8 mouse cellular contexts compared by ENCODE assay signal in genomic region chr19:5689088-5689428, GRCm38 (mm10). TPM values are rescaled to one million over a fixed set of nuclear protein-coding genes. Genes with fewer than 3 reads are reported as not detected.
DNase-seq lines count a peak whose midpoint lies in the region; ATAC-seq and TF ChIP-seq lines count a peak whose summit lies in the region.
"Had no signal": no experiment of that assay in that cellular context is flagged by ENCODE, and none has a peak within 500 bp of the region (broad histone marks: within the 10 kb centered on the region; RNA-seq: fewer than 3 reads in every experiment).

No protein-coding gene starts in this region.

- peak overlapping the region; percentile 97 for H3K27ac ChIP-seq in lung, postnatal 0 days (ENCODE audit: low read length)
- H3K27ac ChIP-seq in forebrain, embryonic 11.5 days (ENCODE audit: low read depth, low read length) = peak overlapping the region; percentile 82
- H3K27ac ChIP-seq in limb, embryonic 13.5 days = peak overlapping the region; percentile 95
- peak overlapping the region; percentile 95 for H3K27ac ChIP-seq in stomach, embryonic 15.5 days

- peak overlapping the region; percentile 99 for H3K4me2 ChIP-seq in lung, postnatal 0 days (replicated peaks; ENCODE audit: low read depth, low read length)
- peak overlapping the region; percentile 99 for H3K4me2 ChIP-seq in forebrain, embryonic 11.5 days (ENCODE audit: low read depth, low read length, severe bottlenecking)
- peak overlapping the region; percentile 99 for H3K4me2 ChIP-seq in limb, embryonic 13.5 days (replicated peaks)
- H3K4me2 ChIP-seq in stomach, embryonic 15.5 days = peak overlapping the region; percentile 99

- no peak for DNase-seq in lung, postnatal 0 days (ENCODE audit: low spot score)
- no peak for DNase-seq in lung, postnatal 25 days (ENCODE audit: low spot score)
- DNase-seq in forebrain, embryonic 11.5 days (ENCODE audit: low spot score) = no peak
- no peak for DNase-seq in adrenal gland, postnatal 10 days
- no peak for DNase-seq in retina, postnatal 1 day

- WGBS in lung, postnatal 0 days = 1% methylated on average over 7 of the region's 7 CpGs
- 1% methylated on average over 7 of the region's 7 CpGs for WGBS in forebrain, embryonic 11.5 days
- 1% methylated on average over 7 of the region's 7 CpGs for WGBS in limb, embryonic 13.5 days
- WGBS in stomach, embryonic 15.5 days = under 1% methylated on average over 7 of the region's 7 CpGs

- no peaks in the 10 kb centered on the region for H3K27me3 ChIP-seq in lung, postnatal 0 days (replicated peaks; ENCODE audit: insufficient read depth, low read length)
- no peaks in the 10 kb centered on the region for H3K27me3 ChIP-seq in forebrain, embryonic 11.5 days (ENCODE audit: control insufficient read depth, insufficient read depth, low read length)
- H3K27me3 ChIP-seq in limb, embryonic 13.5 days = no peaks in the 10 kb centered on the region
- H3K27me3 ChIP-seq in stomach, embryonic 15.5 days (replicated peaks) = no peaks in the 10 kb centered on the region

- H3K4me3 ChIP-seq in lung, postnatal 0 days (ENCODE audit: low read depth, low read length) = peak overlapping the region; percentile 70
- peak overlapping the region; percentile 62 for H3K4me3 ChIP-seq in forebrain, embryonic 11.5 days (ENCODE audit: low read depth, low read length)
- H3K4me3 ChIP-seq in limb, embryonic 13.5 days = peak overlapping the region; percentile 72
- H3K4me3 ChIP-seq in stomach, embryonic 15.5 days (replicated peaks) = peak overlapping the region; percentile 97

- peaks cover 25% of the 10 kb centered on the region for H3K4me1 ChIP-seq in lung, postnatal 0 days (ENCODE audit: insufficient read depth, low read depth, low read length)
- peaks cover 29% of the 10 kb centered on the region for H3K4me1 ChIP-seq in forebrain, embryonic 11.5 days (replicated peaks; ENCODE audit: control insufficient read depth, insufficient read depth, low read length)
- peaks cover 52% of the 10 kb centered on the region for H3K4me1 ChIP-seq in limb, embryonic 13.5 days
- H3K4me1 ChIP-seq in stomach, embryonic 15.5 days = peaks cover 49% of the 10 kb centered on the region

- no peaks in the 10 kb centered on the region for H3K9me3 ChIP-seq in lung, postnatal 0 days (ENCODE audit: low read length)
- H3K9me3 ChIP-seq in forebrain, embryonic 11.5 days (ENCODE audit: control insufficient read depth, low read length) = no peaks in the 10 kb centered on the region
- H3K9me3 ChIP-seq in limb, embryonic 13.5 days = no peaks in the 10 kb centered on the region
- no peaks in the 10 kb centered on the region for H3K9me3 ChIP-seq in stomach, embryonic 15.5 days

- TF ChIP-seq EP300 in lung, postnatal 0 days (IDR thresholded peaks at IDR 0.05) = no peak

- peak overlapping the region; percentile 76 for H3K9ac ChIP-seq in lung, postnatal 0 days (replicated peaks; ENCODE audit: low read depth)
- peak overlapping the region; percentile 86 for H3K9ac ChIP-seq in forebrain, embryonic 11.5 days (ENCODE audit: low read length)
- H3K9ac ChIP-seq in limb, embryonic 13.5 days = peak overlapping the region; percentile 95
- peak overlapping the region; percentile 70 for H3K9ac ChIP-seq in stomach, embryonic 15.5 days

- no peak for TF ChIP-seq CTCF in lung, postnatal 0 days (IDR thresholded peaks at IDR 0.05)

- H3K36me3 ChIP-seq in lung, postnatal 0 days (ENCODE audit: insufficient read depth, low read length) = peaks cover 25% of the 10 kb centered on the region
- peaks cover 4% of the 10 kb centered on the region for H3K36me3 ChIP-seq in forebrain, embryonic 11.5 days (ENCODE audit: control insufficient read depth, insufficient read depth, low read length)
- peaks cover 59% of the 10 kb centered on the region for H3K36me3 ChIP-seq in limb, embryonic 13.5 days
- peaks cover 34% of the 10 kb centered on the region for H3K36me3 ChIP-seq in stomach, embryonic 15.5 days

- no peak for ATAC-seq in lung, postnatal 0 days
- no peak for ATAC-seq in forebrain, embryonic 11.5 days (replicated peaks; ENCODE audit: low FRiP score)
- ATAC-seq in limb, embryonic 13.5 days (ENCODE audit: low FRiP score, low read depth) = no peak
- ATAC-seq in stomach, embryonic 15.5 days (ENCODE audit: insufficient read depth, low FRiP score, low read depth) = no peak

RNA-seq across cellular contexts. Expression of gene Pcnx3, which starts 0.3 kb away (rescaled TPM):
- polyA plus RNA-seq in lung, postnatal 0 days (2015; fragmentation: Nextera tagmentation; extraction: Ambion mirVana) = 11.3 and 12.9 TPM in 2 replicates
- polyA plus RNA-seq in forebrain, embryonic 11.5 days (2014; fragmentation: Nextera tagmentation; extraction: Ambion mirVana) = 34.1 and 37.7 TPM in 2 replicates
- polyA plus RNA-seq in limb, embryonic 13.5 days (2015; fragmentation: Nextera tagmentation; extraction: Ambion mirVana) = 25.4 and 28.7 TPM in 2 replicates
- polyA plus RNA-seq in stomach, embryonic 15.5 days (2015; fragmentation: Nextera tagmentation; extraction: Ambion mirVana) = 17.7 and 19.3 TPM in 2 replicates
- 10 to 100 TPM; 54.8 to 85.4 TPM for total RNA-seq in adrenal gland, postnatal 10 days (2021)

RNA-seq across cellular contexts. Expression of gene Map3k11, which starts 0.5 kb away (rescaled TPM):
- polyA plus RNA-seq in lung, postnatal 0 days (2015; fragmentation: Nextera tagmentation; extraction: Ambion mirVana) = 36.8 and 36.9 TPM in 2 replicates
- polyA plus RNA-seq in forebrain, embryonic 11.5 days (2014; fragmentation: Nextera tagmentation; extraction: Ambion mirVana) = 20.4 and 21.7 TPM in 2 replicates
- 18.2 and 18.5 TPM in 2 replicates for polyA plus RNA-seq in limb, embryonic 13.5 days (2015; fragmentation: Nextera tagmentation; extraction: Ambion mirVana)
- 27.7 and 32.3 TPM in 2 replicates for polyA plus RNA-seq in stomach, embryonic 15.5 days (2015; fragmentation: Nextera tagmentation; extraction: Ambion mirVana)
- total RNA-seq in adrenal gland, postnatal 10 days (2021) = 10 to 100 TPM; 49.2 to 50.6 TPM

RNA-seq across cellular contexts. Expression of gene Kcnk7, which starts 15.1 kb away (rescaled TPM):
- 0.87 and 1.3 TPM in 2 replicates for polyA plus RNA-seq in lung, postnatal 0 days (2015; fragmentation: Nextera tagmentation; extraction: Ambion mirVana)
- not detected in 2 replicates for polyA plus RNA-seq in forebrain, embryonic 11.5 days (2014; fragmentation: Nextera tagmentation; extraction: Ambion mirVana)
- 0.51 and 0.75 TPM in 2 replicates for polyA plus RNA-seq in limb, embryonic 13.5 days (2015; fragmentation: Nextera tagmentation; extraction: Ambion mirVana)
- polyA plus RNA-seq in stomach, embryonic 15.5 days (2015; fragmentation: Nextera tagmentation; extraction: Ambion mirVana) = 0.52 and 1.3 TPM in 2 replicates
- not detected for total RNA-seq in adrenal gland, postnatal 10 days (2021)
- total RNA-seq: left cerebral cortex, postnatal 36 days had no signal

RNA-seq across cellular contexts. Expression of gene Sipa1, which starts 25.6 kb away (rescaled TPM):
- 32.6 and 38.2 TPM in 2 replicates for polyA plus RNA-seq in lung, postnatal 0 days (2015; fragmentation: Nextera tagmentation; extraction: Ambion mirVana)
- polyA plus RNA-seq in forebrain, embryonic 11.5 days (2014; fragmentation: Nextera tagmentation; extraction: Ambion mirVana) = 18.4 and 19.9 TPM in 2 replicates
- polyA plus RNA-seq in limb, embryonic 13.5 days (2015; fragmentation: Nextera tagmentation; extraction: Ambion mirVana) = 25.2 and 27.8 TPM in 2 replicates
- polyA plus RNA-seq in stomach, embryonic 15.5 days (2015; fragmentation: Nextera tagmentation; extraction: Ambion mirVana) = 28.7 and 28.8 TPM in 2 replicates
- 10 to 100 TPM; 52.5 to 68.0 TPM for total RNA-seq in adrenal gland, postnatal 10 days (2021)

RNA-seq across cellular contexts. Expression of gene Ehbp1l1, which starts 37.1 kb away (rescaled TPM):
- polyA plus RNA-seq in lung, postnatal 0 days (2015; fragmentation: Nextera tagmentation; extraction: Ambion mirVana) = 19.3 and 21.6 TPM in 2 replicates
- 6.8 and 7.4 TPM in 2 replicates for polyA plus RNA-seq in forebrain, embryonic 11.5 days (2014; fragmentation: Nextera tagmentation; extraction: Ambion mirVana)
- polyA plus RNA-seq in limb, embryonic 13.5 days (2015; fragmentation: Nextera tagmentation; extraction: Ambion mirVana) = 20.4 and 21.2 TPM in 2 replicates
- polyA plus RNA-seq in stomach, embryonic 15.5 days (2015; fragmentation: Nextera tagmentation; extraction: Ambion mirVana) = 45.0 and 50.0 TPM in 2 replicates
- 10 to 100 TPM; 29.8 to 48.9 TPM for total RNA-seq in adrenal gland, postnatal 10 days (2021)
